Mouse (Mus musculus) macrophage (primary cell): Measurements from ENCODE around the gene Chmp2b. TPM values are rescaled to one million over a fixed set of nuclear protein-coding genes. Genes with fewer than 3 reads are reported as not detected.

Experiments used
- H3K27ac ChIP-seq: fragments of 350-480 bp; formaldehyde crosslinking; 2 replicates; pipeline ENCODE4 v1.9.0; 2021
- H3K36me3 ChIP-seq: fragments of 350-480 bp; formaldehyde crosslinking; 2 replicates; pipeline ENCODE4 v1.9.0; 2021; ENCODE audit errors: inconsistent target
- H3K4me3 ChIP-seq: fragments of 350-480 bp; formaldehyde crosslinking; 2 replicates; pipeline ENCODE4 v1.9.0; 2021; ENCODE audit errors: inconsistent target
- H3K79me2 ChIP-seq: fragments of 350-480 bp; formaldehyde crosslinking; 2 replicates; pipeline ENCODE4 v1.9.0; 2021; ENCODE audit errors: inconsistent target
- WGBS: methylation state at CpG from one replicate; pipeline ENCODE4 v1.1.7; 2026; ENCODE audit warnings: inconsistent platforms; ENCODE audit not compliant: missing documents; 5-methylcytosine and 5-hydroxymethylcytosine counted together
- polyA plus RNA-seq: library from polyadenylated mRNA; stranded (reverse); fragments of 250-400 nt; gene quantifications from 3 replicates; pipeline ENCODE4 v1.2.4, GENCODE M21; 2018; ENCODE audit warnings: inconsistent platforms
- total RNA-seq, 78 experiments: library from RNA; depleted of rRNA; stranded (reverse); fragments of 250-400 nt; gene quantifications; 1 replicate in 9 of 78; 2 replicates in 24 of 78; 3 replicates in 43 of 78; 4 replicates in 2 of 78; pipeline ENCODE4 v1.2.4; 2018; ENCODE audit warnings: inconsistent platforms in 56 of 78

Chmp2b gene
- total RNA-seq (2018; cell fraction: chromatin; rRNA removed): 10 to 100 TPM in 16 of 26 experiments, 1 to 10 TPM in 10; 7.1 to 22.5 (median 11.2) TPM
- total RNA-seq (2018; cell fraction: cytosol; rRNA removed): 10 to 100 TPM; 52.8 to 82.1 (median 66.3) TPM
- 10 to 100 TPM; 13.9 to 38.7 (median 28.3) TPM for total RNA-seq (2018; cell fraction: nucleus; rRNA removed)
- polyA plus RNA-seq: 60.6 to 70.3 TPM (median 69.2 TPM) in 3 replicates

DNA sequence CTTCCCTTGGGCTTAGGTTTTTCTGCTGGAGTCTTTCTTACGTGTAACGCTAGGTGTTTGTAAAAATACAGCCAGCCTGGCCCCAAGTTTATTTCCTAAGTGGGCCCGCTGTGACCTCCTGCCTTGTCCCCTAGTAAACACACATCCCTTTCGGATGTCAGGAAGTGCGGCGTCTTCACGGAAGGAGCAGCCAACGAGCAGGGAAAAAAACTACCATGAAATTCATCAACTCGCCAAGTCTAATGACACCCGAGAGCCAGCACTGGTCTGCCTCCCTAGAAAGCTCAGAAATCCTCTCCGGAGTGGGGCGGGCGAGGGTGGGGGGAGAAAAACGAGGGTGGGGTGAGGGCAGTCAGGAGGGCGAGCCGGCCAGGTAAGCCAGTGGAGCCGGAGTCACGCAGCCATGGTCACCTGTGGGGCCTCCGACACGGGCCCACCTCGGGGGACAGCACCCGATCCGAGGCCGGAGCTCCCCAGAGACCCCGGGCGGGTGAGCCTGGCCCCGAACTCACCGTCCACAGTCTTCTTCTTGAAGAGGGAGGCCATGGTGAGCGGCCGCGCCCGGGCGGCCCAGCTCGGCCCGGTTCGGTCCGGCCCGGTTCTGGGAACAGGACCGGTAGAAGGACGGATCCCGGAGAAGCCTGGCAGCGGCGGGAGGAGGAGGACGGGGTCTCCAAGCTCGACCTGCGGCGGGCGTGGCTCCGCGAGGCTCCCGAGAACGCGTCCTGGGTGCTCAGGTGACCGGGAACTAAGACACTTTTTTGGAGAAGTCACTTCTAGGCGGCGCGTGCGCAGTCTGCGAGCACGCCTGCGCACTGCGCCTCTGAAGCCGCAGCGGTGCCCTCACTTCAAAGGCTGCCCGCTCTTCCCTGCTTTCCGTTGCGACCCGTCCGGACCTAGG lies at the start of gene Chmp2b:
TSS of gene Chmp2b (minus strand) at position 764 of the 901 bp plus-strand sequence.
- Histone ChIP-seq H3K27ac (0 out of 2 replicates have a peak within 1 kb of the TSS, but pooled peaks have one; percentile 10), H3K36me3 (no peaks in the 10 kb centered on the region), H3K79me2 (peaks cover 52% of the 10 kb centered on the region), H3K4me3 (peak within 1 kb of the TSS; percentile 81)
- 1% methylated on average over 67 of the region's 69 CpGs for WGBS

GRCm38 (mm10) chr16:65611678-65612077 lies 49.2 kb upstream of the Chmp2b start:
- Histone ChIP-seq H3K79me2 (no peaks in the 10 kb centered on the region), H3K27ac (no peak overlapping the region), H3K4me3 (no peak overlapping the region), H3K36me3 (no peaks in the 10 kb centered on the region)
- 100% methylated on average over 1 of the region's 1 CpGs for WGBS

DNA sequence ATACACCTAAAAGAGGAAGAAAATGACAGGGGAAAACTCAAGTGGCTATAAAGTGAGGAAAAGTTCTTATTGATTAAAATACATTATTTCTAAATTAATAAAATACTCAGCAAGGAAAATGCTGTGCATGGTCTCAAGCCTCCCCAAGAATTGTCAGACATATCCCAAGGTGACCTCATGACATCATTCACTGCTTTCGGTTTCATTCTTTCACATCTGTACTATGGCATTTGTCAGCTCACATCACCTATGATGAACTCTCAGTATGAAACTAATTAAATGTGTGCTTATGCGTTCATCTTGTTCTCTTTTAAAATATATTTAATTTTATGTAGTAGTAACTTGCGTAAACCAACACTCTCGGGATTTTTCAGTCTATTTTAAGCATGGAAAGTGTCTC lies 38.3 kb upstream of the Chmp2b start:
- no peak overlapping the region for H3K27ac ChIP-seq
- WGBS: 98% methylated on average over 4 of the region's 4 CpGs
- H3K36me3 ChIP-seq: no peaks in the 10 kb centered on the region
- H3K79me2 ChIP-seq: no peaks in the 10 kb centered on the region
- H3K4me3 ChIP-seq: no peak overlapping the region

- Histone ChIP-seq H3K4me3 (no peak overlapping the region), H3K79me2 (no peaks in the 10 kb centered on the region), H3K27ac (no peak overlapping the region), H3K36me3 (no peaks in the 10 kb centered on the region)
- WGBS: 91% methylated on average over 7 of the region's 7 CpGs
Observed at GRCm38 (mm10) chr16:65586111-65586865, 23.8 kb upstream of the Chmp2b start.

DNA sequence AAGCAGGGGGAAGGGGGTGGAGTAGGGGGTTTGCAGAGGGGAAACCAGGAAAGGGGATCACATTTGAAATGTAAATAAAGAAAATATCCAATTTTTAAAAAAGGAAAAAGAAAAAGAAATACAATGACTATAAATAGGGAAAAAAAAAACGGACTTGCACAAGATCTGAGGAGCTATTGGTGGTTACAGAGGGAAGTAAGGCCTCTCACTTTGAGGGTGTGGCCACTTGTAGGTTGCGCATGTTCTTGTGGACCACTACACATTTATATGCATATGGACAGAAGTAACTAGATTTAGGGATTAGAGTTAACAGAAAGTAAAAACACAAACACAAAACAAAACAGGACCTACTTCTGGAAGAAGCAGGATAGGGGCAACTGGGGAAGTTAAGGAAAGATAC lies 23.2 kb upstream of the Chmp2b start:
- H3K79me2 ChIP-seq: no peaks in the 10 kb centered on the region
- H3K4me3 ChIP-seq: no peak overlapping the region
- WGBS: 43% methylated on average over 2 of the region's 2 CpGs
- H3K27ac ChIP-seq: no peak overlapping the region
- no peaks in the 10 kb centered on the region for H3K36me3 ChIP-seq

DNA sequence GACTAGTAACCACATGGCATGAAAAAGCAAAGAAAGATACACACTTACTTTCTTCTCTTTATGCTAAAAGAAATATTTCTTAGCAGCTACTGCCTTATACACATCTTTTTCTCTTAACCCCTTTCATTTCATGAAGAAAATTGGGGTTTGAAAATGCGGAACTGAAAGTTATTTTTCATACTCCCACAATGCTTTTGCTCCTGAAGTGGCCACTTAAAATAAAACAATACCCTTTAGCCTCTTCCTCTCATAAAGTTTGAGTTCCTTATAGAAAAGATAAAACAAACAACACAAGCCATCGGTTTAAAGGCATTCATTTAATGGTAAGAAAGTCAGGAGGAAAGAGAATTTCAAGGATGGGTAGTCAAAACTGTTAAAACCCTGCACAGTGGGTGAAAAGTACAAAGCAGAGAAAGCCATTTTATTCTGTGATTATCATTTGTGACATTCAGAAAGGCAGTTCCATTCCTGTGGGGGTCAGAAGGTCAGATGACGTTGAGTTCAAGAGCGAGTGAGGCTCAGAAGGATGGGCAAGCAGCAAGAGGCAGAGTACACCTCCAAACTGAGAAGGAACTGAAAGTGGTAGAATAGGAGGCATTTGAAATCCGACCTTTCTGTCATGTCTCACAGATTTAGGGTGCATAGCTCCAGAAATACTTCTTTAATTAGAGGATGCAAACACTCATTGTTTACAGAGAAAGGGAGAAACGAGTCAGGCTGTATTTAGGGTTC lies 14.9 kb upstream of the Chmp2b start:
- H3K36me3 ChIP-seq: no peaks in the 10 kb centered on the region
- H3K27ac ChIP-seq: no peak overlapping the region
- 31% methylated on average over 6 of the region's 6 CpGs for WGBS
- no peak overlapping the region for H3K4me3 ChIP-seq
- no peaks in the 10 kb centered on the region for H3K79me2 ChIP-seq

GRCm38 (mm10) chr16:65568853-65569252 lies 6.3 kb upstream of the Chmp2b start:
- WGBS: 74% methylated on average over 4 of the region's 4 CpGs
- H3K79me2 ChIP-seq: no peaks in the 10 kb centered on the region
- H3K36me3 ChIP-seq: no peaks in the 10 kb centered on the region
- no peak overlapping the region for H3K4me3 ChIP-seq
- H3K27ac ChIP-seq: no peak overlapping the region

DNA sequence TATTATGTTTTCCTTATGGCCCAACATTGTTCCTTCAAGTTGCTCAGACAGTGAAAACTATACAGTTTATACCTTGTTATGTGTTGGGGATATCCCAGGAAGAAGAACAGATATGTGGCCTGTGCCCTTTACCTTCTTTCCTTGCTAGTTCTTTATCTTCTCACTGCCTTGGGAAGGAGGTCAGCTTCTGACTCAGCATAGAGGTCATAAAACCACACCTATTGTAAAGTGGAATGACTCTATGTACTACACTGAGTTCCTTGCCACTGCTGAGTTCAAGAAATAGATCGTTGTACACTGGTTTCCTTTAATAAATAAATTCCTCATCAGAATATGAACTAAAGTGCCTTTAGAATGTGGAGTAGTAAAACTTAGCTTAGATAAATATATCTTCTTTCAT lies 2.4 kb upstream of the Chmp2b start:
- WGBS: 100% methylated on average over 1 of the region's 1 CpGs
- Histone ChIP-seq H3K4me3 (no peak overlapping the region), H3K79me2 (peaks cover 25% of the 10 kb centered on the region), H3K36me3 (no peaks in the 10 kb centered on the region), H3K27ac (no peak overlapping the region)

GRCm38 (mm10) chr16:65564306-65564705 lies 1.8 kb upstream of the Chmp2b start:
- 97% methylated on average over 8 of the region's 8 CpGs for WGBS
- peaks cover 31% of the 10 kb centered on the region for H3K79me2 ChIP-seq
- no peak overlapping the region for H3K4me3 ChIP-seq
- H3K36me3 ChIP-seq: no peaks in the 10 kb centered on the region
- H3K27ac ChIP-seq: no peak overlapping the region

DNA sequence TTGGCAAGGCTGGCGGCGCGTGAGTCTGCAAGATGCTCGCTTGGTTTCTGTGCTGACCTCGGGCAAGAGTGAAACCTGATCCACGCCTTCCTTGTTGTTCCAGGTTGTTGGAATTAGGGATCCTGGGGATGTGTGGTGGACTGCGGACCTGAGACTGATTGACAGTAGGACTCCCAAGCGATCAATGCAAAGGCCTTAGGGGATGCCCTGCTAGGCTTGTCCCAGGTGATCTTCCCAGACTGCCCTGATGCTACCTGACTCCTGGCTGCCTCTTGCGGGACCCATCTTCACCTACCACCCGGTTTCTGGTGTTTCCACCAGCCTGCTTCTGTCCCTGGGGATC lies 309 bp upstream of the Chmp2b start:
- Histone ChIP-seq H3K36me3 (no peaks in the 10 kb centered on the region), H3K4me3 (peak overlapping the region; percentile 81), H3K79me2 (peaks cover 45% of the 10 kb centered on the region), H3K27ac (0 out of 2 replicates have a peak overlapping the region, but pooled peaks have one; percentile 10)
- 4% methylated on average over 10 of the region's 10 CpGs for WGBS

- 5% methylated on average over 8 of the region's 8 CpGs for WGBS
- H3K36me3 ChIP-seq: no peaks in the 10 kb centered on the region
- peaks cover 61% of the 10 kb centered on the region for H3K79me2 ChIP-seq
- peak overlapping the region; percentile 81 for H3K4me3 ChIP-seq
- no peak overlapping the region for H3K27ac ChIP-seq
Observed at GRCm38 (mm10) chr16:65560996-65561962, 1.2 kb downstream of the Chmp2b start.

GRCm38 (mm10) chr16:65559591-65559990 lies 2.9 kb downstream of the Chmp2b start:
- Histone ChIP-seq H3K27ac (no peak overlapping the region), H3K36me3 (no peaks in the 10 kb centered on the region), H3K4me3 (no peak overlapping the region), H3K79me2 (peaks cover 78% of the 10 kb centered on the region)
- WGBS: 89% methylated on average over 2 of the region's 2 CpGs

GRCm38 (mm10) chr16:65557369-65557768 lies 5.2 kb downstream of the Chmp2b start:
- no peak overlapping the region for H3K27ac ChIP-seq
- H3K4me3 ChIP-seq: no peak overlapping the region
- WGBS: 100% methylated on average over 5 of the region's 5 CpGs
- peaks cover 99% of the 10 kb centered on the region for H3K79me2 ChIP-seq
- no peaks in the 10 kb centered on the region for H3K36me3 ChIP-seq
